14 mouse cellular contexts compared by ENCODE assay signal in genomic region chr14:9015826-9016225, GRCm38 (mm10).
"Had no signal": no experiment of that assay in that cellular context is flagged by ENCODE, and none has a peak within 500 bp of the region (broad histone marks: within the 10 kb centered on the region; RNA-seq: fewer than 3 reads in every experiment).

No protein-coding gene starts in this region.

- H3K9me3 ChIP-seq: limb, embryonic 13.5 days; midbrain, embryonic 10.5 days; neural tube, embryonic 12.5 days had no signal

- H3K36me3 ChIP-seq: limb, embryonic 13.5 days; midbrain, embryonic 10.5 days; neural tube, embryonic 12.5 days had no signal

- H3K4me1 ChIP-seq: limb, embryonic 13.5 days; midbrain, embryonic 10.5 days; neural tube, embryonic 12.5 days had no signal

- H3K27ac ChIP-seq: kidney, postnatal 0 days; layer of hippocampus, adult 2 months; limb, embryonic 13.5 days; liver, embryonic 14.5 days; midbrain, embryonic 10.5 days; neural tube, embryonic 12.5 days; stomach, postnatal 0 days had no signal

- DNase-seq: kidney, adult 9 months; kidney, postnatal 4 days; left cerebral cortex, postnatal 4 days; lung, adult 18-20 months; lung, postnatal 4 days; midbrain, embryonic 14.5 days; thymus, postnatal 14 days had no signal

- H3K27me3 ChIP-seq: limb, embryonic 13.5 days; neural tube, embryonic 12.5 days had no signal

- H3K4me3 ChIP-seq: layer of hippocampus, adult 2 months; limb, embryonic 13.5 days; midbrain, embryonic 10.5 days; neural tube, embryonic 12.5 days had no signal

- H3K9ac ChIP-seq: limb, embryonic 13.5 days; liver, embryonic 14.5 days; neural tube, embryonic 12.5 days had no signal
